Mouse (Mus musculus): Measurements from ENCODE around the gene Srsf10. TPM values are rescaled to one million over a fixed set of nuclear protein-coding genes. Genes with fewer than 3 reads are reported as not detected.

Gene Srsf10
- total RNA-seq (2014; rRNA removed) (52.8 and 61.0 TPM in 2 replicates), polyA plus RNA-seq (2015; fragmentation: Nextera tagmentation; extraction: Ambion mirVana) (147 and 155 TPM in 2 replicates)

DNA sequence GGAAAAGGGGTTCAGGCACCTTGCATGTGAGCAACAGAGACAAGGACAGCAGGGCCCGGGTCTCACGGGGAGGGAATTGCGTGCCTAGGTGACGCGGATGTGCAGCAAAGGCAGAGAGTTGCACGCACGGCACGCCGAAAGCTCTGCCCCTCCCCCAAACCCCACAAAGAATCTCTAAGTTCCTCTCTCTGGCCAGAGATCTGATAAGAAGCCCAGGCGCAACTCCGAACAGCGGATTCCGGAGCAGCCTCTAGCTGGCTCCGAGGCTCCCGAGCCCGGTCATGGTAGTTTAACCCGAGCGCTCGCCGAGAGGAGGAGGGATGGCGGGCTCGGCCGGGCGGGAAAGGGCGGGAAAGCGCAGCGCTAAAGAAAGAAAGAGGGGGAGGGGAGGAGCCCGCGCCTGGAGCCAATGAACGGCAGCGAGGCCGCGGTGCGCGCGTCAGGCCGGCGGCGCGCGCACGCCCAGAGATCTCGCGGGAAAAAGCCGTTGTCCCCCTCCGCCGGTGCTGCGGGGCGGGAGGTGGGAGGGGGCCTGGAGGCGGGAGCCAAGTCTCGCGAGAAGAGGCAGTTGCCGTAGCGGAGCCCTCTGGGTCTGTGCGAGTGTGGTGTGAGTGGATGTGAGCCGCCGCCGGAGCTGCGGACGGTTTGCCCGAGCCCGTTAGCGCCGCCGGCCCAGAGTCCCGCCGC, at the start of gene Srsf10:
Gene Srsf10, plus strand, starts transcription at position 212 of the 687 bp plus-strand sequence.
- peak; percentile 100 for DNase-seq (ENCODE audit: low spot score)
- no peaks in the 10 kb centered on the region for H3K36me3 ChIP-seq (ENCODE audit: insufficient read depth, low read length)
- H3K9me3 ChIP-seq (ENCODE audit: low read length), result no peaks in the 10 kb centered on the region
- H3K27ac ChIP-seq, result peak within 1 kb of the TSS; percentile 99
- no peaks in the 10 kb centered on the region for H3K27me3 ChIP-seq (ENCODE audit: insufficient read depth, low read length)
- peak within 1 kb of the TSS; percentile 91 for H3K9ac ChIP-seq (replicated peaks; ENCODE audit: low read length)
- peak within 1 kb of the TSS; percentile 87 for H3K4me2 ChIP-seq (ENCODE audit: low read depth, low read length)
- peaks cover 12% of the 10 kb centered on the region; the same call in 1 of the 2 replicates for H3K4me1 ChIP-seq (ENCODE audit: insufficient read depth, low read length)
- ATAC-seq, result peak; percentile 98
- H3K4me3 ChIP-seq (ENCODE audit: low read length), result peak within 1 kb of the TSS; percentile 91
- TF ChIP-seq CTCF (IDR thresholded peaks at IDR 0.05; ENCODE audit: low read depth), result no peak
- under 1% methylated on average over 56 of the region's 67 CpGs for WGBS

DNA sequence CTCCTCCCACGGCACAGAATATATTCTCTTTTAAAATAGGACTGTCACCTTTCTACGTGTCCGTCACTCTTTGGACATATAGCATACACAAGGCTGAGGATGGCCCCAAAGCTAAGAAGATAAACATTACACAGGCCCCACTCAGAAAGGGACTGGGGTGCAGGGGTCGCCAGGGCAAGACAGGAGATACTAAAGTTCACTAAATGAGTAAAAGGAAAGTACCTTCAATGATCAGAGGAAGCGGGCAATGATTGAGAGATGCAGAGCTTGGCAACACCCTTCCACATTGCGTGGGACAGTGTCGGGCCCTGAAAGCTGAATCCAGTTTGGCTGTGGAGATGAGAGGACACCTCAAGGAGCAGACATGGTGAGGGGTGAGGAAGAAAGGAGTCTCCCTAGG, 40.7 kb upstream of the Srsf10 start:
- Histone ChIP-seq H3K9me3 (ENCODE audit: low read length) (no peaks in the 10 kb centered on the region), H3K27me3 (ENCODE audit: insufficient read depth, low read length) (no peaks in the 10 kb centered on the region), H3K36me3 (ENCODE audit: insufficient read depth, low read length) (no peaks in the 10 kb centered on the region), H3K9ac (replicated peaks; ENCODE audit: low read length) (no peak overlapping the region), H3K4me1 (ENCODE audit: insufficient read depth, low read length) (no peaks in the 10 kb centered on the region), H3K4me2 (ENCODE audit: low read depth, low read length) (no peak overlapping the region), H3K27ac (no peak overlapping the region), H3K4me3 (ENCODE audit: low read length) (no peak overlapping the region)
- no peak for TF ChIP-seq CTCF (IDR thresholded peaks at IDR 0.05; ENCODE audit: low read depth)
- ATAC-seq (no peak), DNase-seq (ENCODE audit: low spot score) (no peak)
- 80% methylated on average over 7 of the region's 7 CpGs for WGBS

DNA sequence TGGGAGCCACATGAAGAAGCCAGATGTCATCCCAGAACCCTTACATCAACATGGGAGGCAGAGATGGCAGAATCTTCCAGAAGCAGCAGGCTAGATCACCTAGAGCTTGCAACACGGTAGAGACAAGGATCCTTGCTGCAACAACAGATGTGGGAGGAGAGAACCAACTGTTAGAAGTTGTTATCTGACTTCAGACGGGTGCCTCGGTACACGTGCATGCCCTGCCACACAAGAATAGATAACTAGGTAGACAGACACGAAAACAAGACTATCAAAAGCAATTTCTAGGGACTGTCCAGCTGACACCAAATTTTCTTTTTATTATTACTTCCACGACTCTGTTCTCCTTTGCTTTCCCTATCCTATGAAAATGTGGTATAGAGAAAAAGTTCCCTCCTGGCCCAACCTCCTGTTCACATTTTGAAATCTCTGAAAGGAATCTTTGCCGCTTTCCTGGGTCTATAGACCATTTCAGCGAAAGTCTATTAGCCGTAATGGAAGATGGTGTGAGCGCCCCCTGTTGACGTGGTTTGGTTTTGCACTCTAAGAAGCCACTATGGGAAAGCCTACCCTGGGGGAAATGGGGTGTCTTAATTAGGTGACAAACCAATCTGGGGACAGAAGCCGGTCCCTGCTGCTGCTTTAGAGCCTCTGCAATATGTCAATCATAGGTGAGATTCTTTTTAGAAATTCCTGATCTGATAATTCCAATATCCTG, 38.5 kb upstream of the Srsf10 start:
- peak; percentile 73 for TF ChIP-seq CTCF (IDR thresholded peaks at IDR 0.05; ENCODE audit: low read depth)
- no peak overlapping the region for H3K4me3 ChIP-seq (ENCODE audit: low read length)
- H3K9ac ChIP-seq (replicated peaks; ENCODE audit: low read length), result no peak overlapping the region
- H3K27me3 ChIP-seq (ENCODE audit: insufficient read depth, low read length), result no peaks in the 10 kb centered on the region
- DNase-seq (ENCODE audit: low spot score), result peak; percentile 73
- H3K27ac ChIP-seq, result no peak overlapping the region
- WGBS, result 43% methylated on average over 12 of the region's 12 CpGs
- H3K36me3 ChIP-seq (ENCODE audit: insufficient read depth, low read length), result no peaks in the 10 kb centered on the region
- no peaks in the 10 kb centered on the region for H3K4me1 ChIP-seq (ENCODE audit: insufficient read depth, low read length)
- H3K4me2 ChIP-seq (ENCODE audit: low read depth, low read length), result no peak overlapping the region
- H3K9me3 ChIP-seq (ENCODE audit: low read length), result no peaks in the 10 kb centered on the region
- ATAC-seq, result no peak

DNA sequence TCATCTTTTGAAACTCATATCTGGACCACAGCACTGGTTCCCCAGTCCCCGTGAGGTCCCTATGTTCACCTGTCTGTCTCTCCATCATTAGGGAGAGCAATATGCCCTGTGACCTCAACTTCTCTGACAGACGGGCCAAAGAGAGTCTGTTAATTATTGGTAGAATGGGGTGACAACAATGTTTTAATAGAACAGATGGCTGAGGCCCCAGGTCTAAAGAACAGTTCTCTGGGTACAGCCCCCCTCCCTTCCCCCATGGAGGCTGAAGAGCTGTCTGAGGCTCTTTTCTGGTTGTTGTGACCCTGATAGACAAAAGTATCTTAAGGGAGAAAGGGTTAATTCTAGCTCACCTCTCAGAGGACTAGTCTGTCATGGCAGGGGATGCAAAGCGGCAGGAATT, 37.2 kb upstream of the Srsf10 start:
- H3K36me3 ChIP-seq (ENCODE audit: insufficient read depth, low read length), result no peaks in the 10 kb centered on the region
- no peak for ATAC-seq
- H3K4me3 ChIP-seq (ENCODE audit: low read length), result no peak overlapping the region
- no peak for TF ChIP-seq CTCF (IDR thresholded peaks at IDR 0.05; ENCODE audit: low read depth)
- H3K4me1 ChIP-seq (ENCODE audit: insufficient read depth, low read length), result no peaks in the 10 kb centered on the region
- H3K9me3 ChIP-seq (ENCODE audit: low read length), result no peaks in the 10 kb centered on the region
- 79% methylated on average over 3 of the region's 3 CpGs for WGBS
- H3K27ac ChIP-seq, result no peak overlapping the region
- no peaks in the 10 kb centered on the region for H3K27me3 ChIP-seq (ENCODE audit: insufficient read depth, low read length)
- no peak overlapping the region for H3K9ac ChIP-seq (replicated peaks; ENCODE audit: low read length)
- H3K4me2 ChIP-seq (ENCODE audit: low read depth, low read length), result no peak overlapping the region
- no peak for DNase-seq (ENCODE audit: low spot score)

DNA sequence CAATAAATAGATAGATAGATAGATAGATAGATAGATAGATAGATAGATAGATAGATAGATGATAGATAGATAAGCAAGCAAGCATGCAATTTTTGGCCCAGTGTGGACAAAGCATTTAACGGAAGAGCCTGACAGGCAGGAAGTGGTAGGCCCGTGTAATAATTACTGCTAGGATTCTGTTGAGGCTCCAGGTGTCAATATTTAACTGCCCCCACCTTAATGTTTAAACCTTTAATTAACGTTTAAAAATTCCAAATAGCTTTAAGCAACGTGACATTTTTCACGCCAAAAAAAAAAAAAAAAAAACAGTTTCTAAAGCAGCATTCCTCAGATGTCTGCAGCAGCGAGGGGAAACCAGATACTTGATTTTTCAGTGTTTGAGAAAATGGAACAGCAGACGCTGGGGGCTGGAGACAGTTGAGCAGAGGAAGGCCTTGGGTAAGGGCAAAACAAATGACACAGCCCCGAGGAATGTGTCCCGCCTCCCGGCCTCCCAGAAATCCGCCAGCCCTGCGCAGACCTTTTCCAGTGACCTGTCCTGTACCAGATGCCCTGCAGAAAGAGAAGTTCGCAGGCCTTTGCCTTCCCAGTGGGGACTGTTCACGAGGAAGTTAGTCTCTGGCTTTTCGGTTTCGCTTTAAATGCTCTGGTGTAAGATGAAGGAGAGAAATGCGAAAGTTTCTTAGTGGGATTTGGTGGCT, 35.6 kb upstream of the Srsf10 start:
- no peak overlapping the region for H3K9ac ChIP-seq (replicated peaks; ENCODE audit: low read length)

DNA sequence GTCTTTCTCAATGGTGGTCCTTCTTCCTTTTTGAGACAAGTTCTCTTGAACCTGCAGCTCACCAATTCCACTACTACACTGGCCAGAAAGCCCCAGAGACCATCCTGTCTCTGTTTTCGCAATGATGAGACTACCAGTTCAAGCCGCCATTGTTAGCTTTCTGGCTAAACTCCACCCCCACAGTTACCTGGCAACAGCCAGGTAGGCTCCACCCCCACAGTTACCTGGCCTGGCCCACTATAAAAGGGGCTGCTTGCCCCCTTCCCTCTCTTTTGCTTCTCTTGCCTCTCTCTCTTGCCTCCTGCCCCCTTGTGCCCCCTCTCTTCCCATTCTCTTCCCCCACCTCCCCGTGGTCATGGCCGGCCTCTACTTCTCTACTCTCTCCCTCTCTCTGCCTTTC, 33.8 kb upstream of the Srsf10 start:
- no peak for DNase-seq (ENCODE audit: low spot score)
- H3K27ac ChIP-seq, result no peak overlapping the region
- no peak for TF ChIP-seq CTCF (IDR thresholded peaks at IDR 0.05; ENCODE audit: low read depth)
- H3K36me3 ChIP-seq (ENCODE audit: insufficient read depth, low read length), result no peaks in the 10 kb centered on the region
- 87% methylated on average over 4 of the region's 4 CpGs for whole genome bisulfite sequencing
- ATAC-seq, result no peak
- no peak overlapping the region for H3K4me3 ChIP-seq (ENCODE audit: low read length)
- H3K4me2 ChIP-seq (ENCODE audit: low read depth, low read length), result no peak overlapping the region
- no peaks in the 10 kb centered on the region for H3K27me3 ChIP-seq (ENCODE audit: insufficient read depth, low read length)
- no peak overlapping the region for H3K9ac ChIP-seq (replicated peaks; ENCODE audit: low read length)
- H3K9me3 ChIP-seq (ENCODE audit: low read length), result no peaks in the 10 kb centered on the region
- no peaks in the 10 kb centered on the region for H3K4me1 ChIP-seq (ENCODE audit: insufficient read depth, low read length)

More for the DNA sequence above, 35.6 kb upstream of the Srsf10 start:
- Histone ChIP-seq H3K4me2 (ENCODE audit: low read depth, low read length) (no peak overlapping the region), H3K4me1 (ENCODE audit: insufficient read depth, low read length) (no peaks in the 10 kb centered on the region), H3K27me3 (ENCODE audit: insufficient read depth, low read length) (no peaks in the 10 kb centered on the region), H3K9me3 (ENCODE audit: low read length) (no peaks in the 10 kb centered on the region), H3K4me3 (ENCODE audit: low read length) (no peak overlapping the region), H3K36me3 (ENCODE audit: insufficient read depth, low read length) (no peaks in the 10 kb centered on the region), H3K27ac (no peak overlapping the region)
- 77% methylated on average over 17 of the region's 17 CpGs for WGBS
- ATAC-seq (no peak), DNase-seq (ENCODE audit: low spot score) (no peak)
- TF ChIP-seq CTCF (IDR thresholded peaks at IDR 0.05; ENCODE audit: low read depth), result no peak

Data from hindbrain, postnatal 0 days (tissue).